Mouse (Mus musculus) kidney, adult 11 months (tissue): Measurements from ENCODE around the gene Ano10.
A peak's percentile ranks its signal among the peaks of the same experiment; 100 is the strongest.
"Not testable (repeated sequence)": the region's sequence is repeated elsewhere in the genome, so short reads cannot be mapped to it uniquely, and the experiment has no call there.

Source experiments
- DNase-seq: peaks from one replicate; pipeline ENCODE4 v3.0.0; 2022

Ano10 gene

GRCm38 (mm10) chr9:122195042-122195682, 99.1 kb downstream of the Ano10 start:
- DNase-seq: peak; percentile 39

GRCm38 (mm10) chr9:122193823-122194222, 100.4 kb downstream of the Ano10 start:
- no peak for DNase-seq

DNA sequence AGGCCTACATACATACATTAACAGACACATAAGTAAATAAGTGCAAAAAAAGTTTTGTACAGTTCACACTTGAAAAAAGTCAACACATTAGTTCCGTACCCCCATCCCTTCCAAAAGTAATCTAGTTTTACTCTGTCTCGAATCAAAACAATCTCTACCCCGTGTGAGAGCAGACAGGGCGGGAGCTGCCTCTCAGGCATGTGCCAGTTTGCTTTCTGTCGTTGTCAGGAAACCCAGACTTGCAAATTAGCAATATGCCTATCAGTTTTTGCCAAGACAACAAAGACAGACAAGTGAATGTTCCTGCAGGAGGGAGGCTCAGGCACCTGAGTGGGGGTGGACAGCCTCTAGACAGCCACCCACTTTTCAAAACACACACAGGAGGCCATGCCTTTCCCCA, 100.9 kb downstream of the Ano10 start:
- DNase-seq: no peak

DNA sequence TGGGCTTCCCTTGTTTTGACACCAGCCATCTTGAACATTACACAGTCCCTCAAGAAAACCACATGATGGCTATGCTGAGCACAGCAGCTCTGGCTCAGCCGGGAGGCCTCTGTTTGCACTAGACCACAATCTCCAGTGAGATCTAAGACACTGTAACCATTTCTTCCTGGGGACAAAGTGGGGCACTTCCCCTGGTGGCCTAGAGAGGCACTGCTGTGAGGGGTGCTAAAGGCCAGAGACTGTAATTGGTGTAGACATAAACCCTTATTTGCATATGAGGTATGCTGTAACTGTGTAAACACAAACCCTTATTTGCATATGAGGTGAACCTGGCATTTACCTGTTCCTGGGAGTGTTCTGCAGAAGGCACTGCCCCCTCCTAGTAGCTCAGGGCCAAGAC, 105.5 kb downstream of the Ano10 start:
- DNase-seq: no peak

DNA sequence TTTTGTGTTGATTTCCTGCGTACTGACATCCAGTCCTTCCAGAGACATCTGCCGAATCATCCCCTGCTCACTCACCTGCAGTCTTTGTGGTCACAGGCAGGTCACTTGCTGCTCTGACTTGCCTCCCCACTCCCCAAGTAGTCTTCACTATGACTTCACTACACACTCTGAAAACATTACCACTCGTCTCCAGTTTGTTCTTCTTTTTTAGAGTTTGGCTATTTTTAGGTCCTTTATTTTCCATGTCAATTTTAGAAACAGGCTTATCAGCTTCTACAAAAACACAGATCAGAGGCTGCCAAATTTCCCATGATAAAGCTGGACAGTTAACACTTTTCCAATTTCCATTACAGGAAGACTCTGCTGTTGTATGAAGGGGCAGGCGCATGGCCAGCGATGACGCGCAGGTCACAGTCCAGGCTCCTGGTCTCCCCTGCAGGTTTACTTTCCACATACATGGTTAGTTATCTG, 106.7 kb downstream of the Ano10 start:
- DNase-seq: no peak

DNA sequence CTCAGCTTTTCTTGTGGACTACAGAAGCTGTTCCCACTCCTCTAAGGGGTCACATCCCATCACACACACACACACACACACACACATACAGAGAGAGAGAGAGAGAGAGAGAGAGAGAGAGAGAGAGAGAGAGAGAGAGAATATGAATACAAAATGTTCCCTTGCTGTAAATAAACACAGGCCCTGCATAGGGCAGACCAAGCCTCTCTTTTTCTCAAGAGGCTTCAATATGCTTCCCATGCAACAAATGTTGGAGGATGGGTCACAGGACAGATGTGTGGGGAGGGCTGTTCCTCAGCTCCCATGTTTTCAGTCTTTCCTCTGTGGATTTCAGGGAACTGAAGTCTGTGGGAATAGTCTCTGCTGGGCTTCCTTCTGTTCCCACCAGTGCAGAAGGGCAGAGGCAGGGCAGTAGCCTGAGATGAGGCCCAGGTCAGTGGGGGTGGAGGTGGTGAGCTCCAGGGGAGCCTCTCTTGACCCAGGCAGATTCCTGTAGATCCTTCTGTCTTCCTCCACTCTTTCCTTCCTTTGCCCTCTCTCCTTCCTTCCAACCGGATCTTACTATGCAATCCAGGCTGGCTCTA, 107.5 kb downstream of the Ano10 start:
- no peak for DNase-seq

- no peak for DNase-seq
These were observed 108.3 kb downstream of the Ano10 start for GRCm38 (mm10) chr9:122185953-122186352.

- DNase-seq: peak; percentile 76
These were observed 109.2 kb downstream of the Ano10 start for GRCm38 (mm10) chr9:122185061-122185460.

- DNase-seq: no peak
These were observed 109.9 kb downstream of the Ano10 start for GRCm38 (mm10) chr9:122184329-122184728.

GRCm38 (mm10) chr9:122183074-122183473, 111.1 kb downstream of the Ano10 start:
- DNase-seq: no peak

DNA sequence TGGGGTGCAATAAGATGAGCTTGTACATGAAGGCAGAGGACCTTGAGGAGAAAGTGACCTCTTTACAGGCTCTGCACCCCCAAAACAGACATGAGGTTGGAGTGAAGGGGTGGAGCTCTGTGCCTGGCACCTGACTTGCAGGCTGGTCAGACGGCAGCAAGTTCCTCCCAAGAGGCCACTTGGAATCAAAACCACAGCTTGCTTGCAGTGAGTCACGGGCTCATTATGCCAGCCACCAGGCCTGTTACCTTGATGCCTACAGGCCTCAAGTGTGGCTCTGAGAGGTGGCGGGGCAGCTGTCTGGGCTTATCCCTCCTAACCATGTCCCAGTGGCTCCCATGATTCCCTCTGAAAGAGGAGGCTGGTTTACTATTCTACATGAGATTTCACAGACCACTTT, 114.1 kb downstream of the Ano10 start:
- no peak for DNase-seq

DNA sequence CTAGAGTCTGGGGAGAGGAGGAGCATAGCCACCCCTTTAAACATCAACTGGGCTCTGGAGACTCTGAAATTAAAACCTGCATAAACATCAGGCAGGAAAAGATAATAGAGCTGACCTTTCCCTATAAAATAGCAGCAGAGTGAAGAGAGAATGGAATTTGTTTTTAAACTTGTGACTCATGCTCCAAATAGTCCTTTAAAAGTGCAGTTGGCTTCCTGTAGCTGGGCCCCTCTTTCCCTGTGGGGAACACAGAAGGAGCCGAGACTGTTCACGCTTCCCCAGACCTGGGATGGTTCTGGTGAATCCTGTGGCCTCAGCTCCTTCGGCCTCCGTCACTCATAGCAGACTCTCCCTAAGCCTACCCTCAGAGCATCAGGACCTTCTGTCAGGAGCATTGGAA, 115.8 kb downstream of the Ano10 start:
- no peak for DNase-seq

DNA sequence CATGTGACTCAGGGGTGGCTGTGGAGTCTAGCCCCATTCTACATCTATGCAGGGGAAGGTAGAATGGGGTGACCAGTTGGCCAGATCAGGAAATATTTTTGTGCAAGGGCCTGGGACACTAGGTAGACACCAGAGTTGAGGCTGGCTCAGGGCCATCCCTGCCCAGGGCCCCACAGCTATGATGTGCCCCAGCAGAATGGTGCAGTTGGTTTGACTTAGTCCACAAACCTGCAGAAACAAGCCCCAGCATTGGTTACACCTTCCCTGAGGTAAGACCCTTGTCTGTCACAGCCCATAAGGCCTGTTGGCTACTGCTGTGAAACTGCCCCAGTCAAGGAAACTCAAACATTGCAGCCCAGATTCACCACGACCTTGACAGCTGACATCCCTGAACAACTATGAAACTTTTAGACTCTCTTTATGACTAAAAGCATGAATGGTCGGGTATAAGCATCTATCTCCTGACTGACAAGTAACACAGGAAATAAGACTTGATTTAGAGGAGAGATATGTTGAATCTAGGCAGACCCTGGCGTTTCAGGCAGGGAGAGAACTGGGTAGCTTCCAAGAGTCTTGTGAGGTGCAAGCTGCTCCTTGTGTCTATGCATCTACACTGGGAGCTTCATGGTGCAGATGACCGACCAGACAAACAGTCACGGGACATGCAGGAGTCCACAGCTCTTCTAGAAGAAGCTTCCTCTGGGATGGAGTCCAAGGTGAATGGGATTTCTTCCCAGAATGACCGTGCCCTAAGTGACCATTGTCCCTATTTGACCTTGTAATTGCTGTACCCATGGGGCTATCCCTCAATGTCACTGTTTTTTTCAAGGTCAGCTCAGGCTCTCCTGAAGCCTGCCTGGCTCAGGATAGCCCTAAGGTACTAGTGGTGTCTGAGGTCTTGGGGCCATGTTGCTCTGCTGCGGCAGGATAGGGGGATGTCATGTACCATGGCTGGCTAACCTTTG, 116.7 kb downstream of the Ano10 start:
- peak; percentile 61 for DNase-seq

DNA sequence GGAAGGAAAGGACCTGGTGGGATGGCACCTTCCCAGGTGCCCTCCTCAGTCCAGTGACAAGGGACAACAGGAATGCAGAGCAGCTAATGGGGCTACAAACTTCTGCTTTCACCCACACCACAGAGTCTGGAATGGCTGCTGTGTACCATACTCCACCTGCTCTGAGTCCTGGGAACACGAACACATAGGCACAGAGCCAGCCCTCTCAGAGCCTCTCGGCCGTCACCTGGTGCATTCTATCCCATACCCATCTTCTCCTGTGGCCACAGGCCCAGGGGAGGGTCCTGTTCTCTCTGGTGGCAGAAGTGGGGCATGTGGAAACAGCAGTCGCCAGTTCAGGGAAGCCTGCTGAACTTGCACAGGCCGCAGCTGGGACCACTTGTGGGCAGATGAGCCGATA, 119.5 kb downstream of the Ano10 start:
- DNase-seq: no peak

- peak; percentile 72 for DNase-seq
These were observed 120.6 kb downstream of the Ano10 start for GRCm38 (mm10) chr9:122173405-122174233.

GRCm38 (mm10) chr9:122172612-122173186, 121.5 kb downstream of the Ano10 start:
- no peak for DNase-seq

- DNase-seq: no peak
These were observed 124.3 kb downstream of the Ano10 start for GRCm38 (mm10) chr9:122169901-122170300.

DNA sequence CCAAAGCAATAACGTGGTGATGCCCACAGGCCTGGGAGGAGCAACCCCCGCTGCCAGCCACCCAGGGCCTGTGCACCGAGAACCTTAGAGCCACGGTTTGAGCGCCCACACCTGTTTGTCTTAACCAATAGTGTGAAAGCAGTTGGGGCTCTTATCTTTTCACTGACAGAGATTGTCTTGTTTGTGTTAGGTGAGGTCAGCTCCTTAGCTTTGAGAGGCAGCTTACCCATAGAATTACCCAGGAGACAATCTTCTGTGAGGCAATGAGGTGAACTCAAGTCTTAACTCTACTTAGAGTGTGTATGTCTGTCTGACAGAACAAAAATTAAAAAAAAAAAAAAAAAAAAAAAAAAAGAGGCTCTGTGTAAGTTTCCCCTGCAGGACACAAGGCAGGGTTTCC, 126.5 kb downstream of the Ano10 start:
- not testable (repeated sequence) for DNase-seq

DNA sequence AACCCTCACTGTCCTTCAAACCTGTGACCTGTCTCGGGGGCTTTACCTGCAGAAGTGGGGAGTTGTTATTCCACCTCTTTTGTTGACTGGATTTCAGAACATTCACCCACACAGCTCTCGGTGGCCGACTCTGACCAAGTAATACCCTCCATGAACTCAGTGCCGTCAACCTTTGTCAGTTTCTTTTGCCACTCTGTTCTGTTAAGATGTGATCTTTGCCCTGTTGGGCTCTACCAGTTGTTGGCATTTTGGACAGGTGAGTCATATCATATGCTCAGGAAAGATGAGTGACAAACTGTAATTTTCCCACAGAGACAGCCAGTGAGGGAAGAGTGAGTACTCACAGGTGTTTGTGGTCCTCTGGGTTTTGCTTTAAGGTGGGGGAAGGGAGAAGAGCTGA, 129.7 kb downstream of the Ano10 start:
- no peak for DNase-seq

DNA sequence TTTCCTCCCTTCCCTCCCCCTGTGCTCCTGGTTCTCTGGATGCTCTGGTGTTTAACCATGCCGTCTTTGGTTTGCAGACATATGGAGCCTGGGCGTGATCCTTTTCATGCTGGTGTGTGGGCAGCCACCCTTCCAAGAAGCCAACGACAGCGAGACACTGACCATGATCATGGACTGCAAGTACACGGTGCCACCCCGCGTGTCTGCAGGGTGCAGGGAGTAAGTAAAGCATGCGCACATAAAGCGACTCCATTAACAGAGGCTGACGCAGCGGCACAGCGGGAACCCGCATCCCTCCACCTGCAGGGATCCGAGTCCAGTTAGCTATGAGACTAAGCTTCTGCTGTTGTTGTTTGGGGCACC, 137.2 kb downstream of the Ano10 start:
- DNase-seq: no peak

- DNase-seq: no peak
These were observed 137.7 kb downstream of the Ano10 start for GRCm38 (mm10) chr9:122156389-122157078.

DNA sequence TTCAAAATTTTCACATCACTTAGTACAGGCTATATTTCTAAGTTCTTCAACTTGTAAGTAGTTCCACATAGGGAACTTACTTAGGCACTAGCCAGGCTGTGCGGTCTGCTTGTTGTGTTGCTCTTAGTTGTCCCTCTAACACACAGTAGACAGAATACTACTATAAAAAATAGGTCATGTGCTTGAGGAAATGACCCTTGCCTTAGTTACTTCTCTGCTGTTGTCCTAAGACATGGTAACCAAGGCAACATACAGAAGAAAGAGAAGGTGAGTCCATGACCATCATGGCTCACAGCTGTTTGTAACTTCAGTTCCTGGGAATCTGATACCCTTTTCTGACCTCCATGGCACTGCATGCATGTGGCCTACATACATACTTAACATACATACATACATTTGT, 139.0 kb downstream of the Ano10 start:
- DNase-seq: no peak
